Mouse (Mus musculus): ENCODE results near the gene Sptan1. TPM values are rescaled to one million over a fixed set of nuclear protein-coding genes. Genes with fewer than 3 reads are reported as not detected.
"Not testable (repeated sequence)": the region's sequence is repeated elsewhere in the genome, so short reads cannot be mapped to it uniquely, and the experiment has no call there.

Gene Sptan1
- total and polyA plus RNA-seq, 3 experiments = 77.0 to 206 (median 192) TPM

- no peak for DNase-seq
Measured at GRCm38 (mm10) chr2:30009101-30009500, 43.7 kb downstream of the Sptan1 start.

GRCm38 (mm10) chr2:30010840-30011281, 45.5 kb downstream of the Sptan1 start:
- DNase-seq = peak; percentile 70

- no peak for DNase-seq
Measured at GRCm38 (mm10) chr2:30014326-30014966, 49.1 kb downstream of the Sptan1 start.

GRCm38 (mm10) chr2:30025454-30025853, 60.1 kb downstream of the Sptan1 start:
- no peak for DNase-seq

GRCm38 (mm10) chr2:30026997-30027396, 61.6 kb downstream of the Sptan1 start:
- DNase-seq = no peak

GRCm38 (mm10) chr2:30032244-30032846, 67.0 kb downstream of the Sptan1 start:
- no peak for DNase-seq

- DNase-seq = no peak
Measured at GRCm38 (mm10) chr2:30032957-30033356, 67.6 kb downstream of the Sptan1 start.

- DNase-seq = no peak
Measured at GRCm38 (mm10) chr2:30037762-30038161, 72.4 kb downstream of the Sptan1 start.

- DNase-seq = no peak
Measured at GRCm38 (mm10) chr2:30038370-30038769, 73.0 kb downstream of the Sptan1 start.

- no peak for DNase-seq
Measured at GRCm38 (mm10) chr2:30039687-30040086, 74.3 kb downstream of the Sptan1 start.

- DNase-seq = peak; percentile 76
Measured at GRCm38 (mm10) chr2:30042445-30042844, 77.1 kb downstream of the Sptan1 start.

GRCm38 (mm10) chr2:30044550-30044949, 79.2 kb downstream of the Sptan1 start:
- no peak for DNase-seq

- no peak for DNase-seq
Measured at GRCm38 (mm10) chr2:30047127-30047526, 81.8 kb downstream of the Sptan1 start.

GRCm38 (mm10) chr2:30048101-30048501, 82.7 kb downstream of the Sptan1 start:
- DNase-seq = no peak

- peak; percentile 99 for DNase-seq
Measured at GRCm38 (mm10) chr2:30048699-30049388, 83.5 kb downstream of the Sptan1 start, which contains the start of gene Wdr34. Gene Wdr34 (minus strand): TSS chr2:30048881.

- no peak for DNase-seq
Measured at GRCm38 (mm10) chr2:30049831-30050230, 84.5 kb downstream of the Sptan1 start.

GRCm38 (mm10) chr2:30051992-30052761, 86.8 kb downstream of the Sptan1 start:
- DNase-seq = no peak

- DNase-seq = not testable (repeated sequence)
Measured at GRCm38 (mm10) chr2:30055310-30055709, 90.0 kb downstream of the Sptan1 start.

GRCm38 (mm10) chr2:30056736-30057135, 91.4 kb downstream of the Sptan1 start:
- peak; percentile 68 for DNase-seq

GRCm38 (mm10) chr2:30057223-30057904, 92.0 kb downstream of the Sptan1 start, which contains the start of gene Set:
Gene Set (plus strand): TSS chr2:30057378.
- DNase-seq = peak; percentile 71

- no peak for DNase-seq
Measured at GRCm38 (mm10) chr2:30058418-30058817, 93.1 kb downstream of the Sptan1 start.

Measured in adrenal gland, adult 2 months (tissue).